Mouse (Mus musculus): ENCODE measurements around the gene Tsc2.

Gene Tsc2

DNA sequence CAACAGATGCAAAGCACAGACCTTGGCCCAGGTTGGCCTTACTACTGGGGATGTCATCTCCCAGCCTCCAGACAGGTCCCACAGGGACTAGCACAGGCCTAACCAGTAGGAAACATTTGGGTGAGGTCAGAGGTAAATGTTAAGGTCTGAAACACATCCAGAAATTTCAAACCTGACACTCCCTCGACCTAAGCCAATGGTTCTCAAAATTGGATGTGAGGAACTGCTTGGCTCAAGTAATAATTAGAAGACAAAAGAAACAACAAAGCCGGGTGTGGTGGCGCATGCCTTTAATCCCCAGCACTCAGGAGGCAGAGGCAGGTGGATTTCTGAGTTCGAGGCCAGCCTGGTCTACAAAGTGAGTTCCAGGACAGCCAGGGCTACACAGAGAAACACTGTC, 14.0 kb upstream of the Tsc2 start:
- no peak for DNase-seq

GRCm38 (mm10) chr17:24645916-24646315, 13.5 kb upstream of the Tsc2 start:
- peak; percentile 74 for DNase-seq

DNA sequence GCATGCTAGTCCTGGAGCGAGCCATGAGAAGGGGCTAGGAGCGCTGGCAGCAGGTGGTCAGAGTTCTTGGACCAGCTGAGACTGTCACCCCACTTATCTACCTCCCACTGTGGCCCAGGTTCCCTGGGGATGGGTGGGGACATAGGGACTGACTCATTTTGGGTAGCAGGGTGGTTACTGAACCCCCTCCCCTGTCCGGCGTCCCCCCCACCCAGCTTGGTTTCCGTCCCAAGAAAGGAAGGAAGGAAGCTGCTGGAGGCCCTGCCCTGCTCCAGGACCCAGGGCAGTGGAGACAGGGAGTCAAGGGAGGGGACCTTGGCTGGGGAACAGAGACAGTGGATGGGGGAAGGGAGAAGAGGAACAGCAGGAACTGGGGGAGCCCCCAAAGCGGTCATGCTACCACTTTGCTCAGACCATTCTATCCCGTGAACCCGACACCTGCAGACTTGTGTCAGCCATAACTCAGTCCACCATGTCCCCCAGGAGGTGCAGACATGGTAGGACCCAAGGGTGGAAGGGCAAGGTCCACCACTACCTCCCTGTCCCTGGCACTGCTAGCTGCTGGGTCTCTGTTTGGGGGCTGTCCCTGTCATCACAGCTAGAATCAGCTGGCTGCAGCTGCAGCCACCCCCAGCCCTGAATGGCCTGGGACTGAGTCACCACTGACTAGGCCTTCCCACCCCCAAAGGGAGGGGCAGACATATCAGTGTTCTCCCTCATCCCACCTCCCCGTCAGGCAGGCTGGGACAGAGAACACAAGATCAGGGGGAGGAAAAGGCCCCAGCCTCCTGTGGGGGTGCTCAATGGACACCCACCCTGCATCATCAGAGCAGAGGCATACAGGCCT, 12.7 kb upstream of the Tsc2 start:
- DNase-seq = peak; percentile 76

DNA sequence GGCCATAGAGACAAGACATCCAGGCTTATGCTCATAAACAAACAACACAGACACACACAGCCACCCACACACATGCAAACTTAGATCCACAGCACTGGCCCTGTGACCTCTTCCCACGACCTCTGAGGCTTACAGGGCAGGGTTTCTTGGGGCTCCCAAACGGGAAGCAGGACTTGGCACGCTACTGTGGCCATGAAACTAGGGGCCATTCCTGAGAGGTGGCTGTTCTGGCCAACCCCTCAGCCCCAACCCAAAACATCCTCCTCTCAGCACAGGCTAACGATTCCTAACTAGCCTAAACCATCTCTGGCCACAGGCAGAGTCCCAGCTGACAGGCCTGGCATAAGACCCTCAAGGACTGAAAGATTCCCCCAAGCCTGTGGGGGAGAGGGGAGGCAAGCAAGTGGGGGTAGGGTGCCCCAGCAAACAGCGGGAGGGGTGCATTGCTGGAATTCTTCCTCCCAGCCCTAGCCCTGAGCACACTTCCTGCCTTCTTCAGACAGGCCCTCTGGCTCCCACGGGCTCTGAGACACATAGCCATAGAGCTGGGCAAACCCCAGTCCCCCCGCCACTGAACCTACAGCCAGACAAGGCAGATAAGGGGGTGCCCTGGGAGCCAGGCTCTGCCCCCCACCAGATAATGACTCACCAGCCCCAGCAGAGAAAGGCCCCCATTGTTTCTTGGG, 11.7 kb upstream of the Tsc2 start:
- DNase-seq = peak; percentile 69

DNA sequence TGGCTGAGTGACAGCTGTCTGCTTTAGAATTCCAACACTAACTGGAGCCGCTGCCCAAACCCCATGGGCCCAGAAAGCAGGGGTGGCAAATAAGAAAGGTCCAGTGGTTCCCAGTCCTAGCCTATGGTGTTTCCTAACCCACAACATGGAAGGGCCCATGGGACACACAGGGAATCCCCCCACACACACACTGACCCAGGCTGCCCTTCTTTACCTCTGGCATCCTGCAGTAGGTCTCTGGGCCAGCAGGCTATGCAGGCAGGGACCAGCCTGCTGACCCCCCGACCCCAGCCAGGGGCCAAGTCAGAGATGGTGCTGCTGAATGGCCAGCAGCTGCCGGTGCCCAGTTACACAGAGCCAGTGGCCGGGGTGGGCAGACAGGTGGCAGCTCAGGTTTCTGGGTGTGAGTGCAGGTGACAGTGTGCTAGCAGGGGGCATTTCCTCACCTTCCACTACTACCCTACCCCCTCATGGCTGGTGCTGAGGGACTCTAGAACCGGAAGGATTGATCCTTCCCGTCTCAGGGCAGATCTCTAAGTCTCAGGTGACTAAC, 10.4 kb upstream of the Tsc2 start:
- DNase-seq = no peak

DNA sequence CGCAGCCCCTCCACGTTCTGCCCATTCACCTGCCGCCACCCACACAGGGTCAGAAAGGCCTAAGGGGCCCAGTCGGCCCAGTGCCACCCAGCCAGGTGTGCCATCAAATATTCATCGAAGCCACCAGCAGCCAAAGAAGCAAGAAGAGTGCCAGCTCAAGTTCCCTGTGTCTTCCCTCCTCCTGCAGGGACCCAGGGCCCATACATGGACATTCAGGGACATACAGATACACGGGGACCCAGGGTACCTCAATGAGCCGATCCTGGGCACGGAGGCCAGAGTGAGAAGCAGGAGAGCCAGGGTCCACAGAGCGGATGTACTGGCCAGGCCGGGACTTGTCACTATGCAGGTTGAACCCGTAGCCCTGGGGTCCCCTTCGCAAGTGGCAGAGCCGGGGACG, 9.5 kb upstream of the Tsc2 start:
- no peak for DNase-seq

- no peak for DNase-seq
Observed at GRCm38 (mm10) chr17:24640581-24640980, 8.2 kb upstream of the Tsc2 start.

DNA sequence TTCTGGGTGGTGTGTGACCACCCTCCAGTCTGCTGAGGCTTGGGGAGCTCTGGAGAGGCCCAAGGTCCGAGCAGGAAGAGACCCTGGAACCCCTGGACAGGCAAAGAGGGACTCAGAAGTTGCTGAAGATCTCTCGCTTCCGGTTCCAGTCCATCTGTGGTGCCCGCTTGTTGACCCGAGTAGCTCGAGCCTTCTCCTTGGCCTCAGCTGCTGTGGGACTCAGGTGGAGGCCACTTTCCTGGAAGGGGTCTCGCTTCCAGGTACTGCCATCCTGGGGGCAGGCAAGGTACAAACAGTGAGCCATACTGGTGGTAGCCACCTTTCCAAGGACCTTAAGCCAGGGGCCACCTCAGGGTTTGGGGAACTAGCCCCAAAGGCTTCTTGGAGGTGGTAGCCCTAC, 7.7 kb upstream of the Tsc2 start:
- DNase-seq = no peak

- DNase-seq = no peak
Observed at GRCm38 (mm10) chr17:24639571-24639988, 7.2 kb upstream of the Tsc2 start.

DNA sequence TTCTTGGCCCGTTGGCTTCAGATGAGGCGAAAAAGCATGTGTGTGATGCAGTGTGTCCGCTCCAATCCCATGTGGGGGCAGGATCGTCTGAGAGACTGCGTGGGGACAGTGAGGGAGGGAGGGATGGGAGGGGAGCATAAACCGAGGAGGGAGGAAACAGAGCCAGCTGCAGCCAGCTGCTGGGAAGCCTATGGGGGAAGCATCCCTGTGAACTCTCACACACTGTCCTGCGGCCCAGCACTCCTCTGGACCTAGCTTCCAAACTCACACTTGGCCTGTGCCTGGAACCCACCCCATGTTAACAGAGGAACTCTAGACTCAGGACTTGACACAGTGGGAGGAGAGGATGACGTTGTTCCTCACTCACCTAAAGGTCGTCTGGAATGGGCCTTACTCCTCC, 6.4 kb upstream of the Tsc2 start:
- DNase-seq = peak; percentile 88

GRCm38 (mm10) chr17:24638214-24638613, 5.8 kb upstream of the Tsc2 start:
- no peak for DNase-seq

DNA sequence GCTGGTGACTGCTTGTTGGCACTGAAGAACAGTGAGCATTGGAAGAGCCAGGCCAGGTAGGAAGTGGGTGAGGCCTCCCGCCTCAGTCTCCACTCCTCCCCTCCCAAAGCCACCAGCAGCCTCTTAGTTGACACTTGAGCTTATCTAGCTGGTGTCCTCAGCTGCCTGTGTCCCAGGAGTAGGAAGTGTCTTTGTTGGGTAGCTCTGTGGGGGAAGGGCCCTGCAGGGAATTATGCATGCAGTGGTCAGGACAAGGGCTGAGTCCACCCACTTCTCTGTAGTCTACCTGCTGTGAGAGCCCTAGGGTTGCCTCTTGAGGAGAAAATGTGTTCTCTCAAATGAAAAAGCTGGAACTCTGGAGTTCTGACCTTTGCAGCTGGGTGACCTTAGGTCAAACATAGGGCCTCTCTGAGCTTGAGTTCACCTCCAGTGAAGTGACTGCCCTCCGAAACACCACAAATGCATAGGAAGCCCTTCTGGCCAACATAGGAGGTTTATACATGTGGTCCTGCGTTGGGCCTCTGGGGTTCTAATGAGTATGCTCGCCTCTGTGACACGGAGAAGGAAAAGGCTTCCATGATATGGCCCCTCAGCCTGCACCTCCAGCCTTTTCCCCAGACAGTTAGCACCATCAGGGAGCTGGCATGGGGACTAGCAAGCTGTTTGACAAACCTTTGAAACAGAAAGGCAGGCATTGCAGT, 4.5 kb upstream of the Tsc2 start:
- DNase-seq = no peak

GRCm38 (mm10) chr17:24635694-24636093, 3.3 kb upstream of the Tsc2 start:
- no peak for DNase-seq

DNA sequence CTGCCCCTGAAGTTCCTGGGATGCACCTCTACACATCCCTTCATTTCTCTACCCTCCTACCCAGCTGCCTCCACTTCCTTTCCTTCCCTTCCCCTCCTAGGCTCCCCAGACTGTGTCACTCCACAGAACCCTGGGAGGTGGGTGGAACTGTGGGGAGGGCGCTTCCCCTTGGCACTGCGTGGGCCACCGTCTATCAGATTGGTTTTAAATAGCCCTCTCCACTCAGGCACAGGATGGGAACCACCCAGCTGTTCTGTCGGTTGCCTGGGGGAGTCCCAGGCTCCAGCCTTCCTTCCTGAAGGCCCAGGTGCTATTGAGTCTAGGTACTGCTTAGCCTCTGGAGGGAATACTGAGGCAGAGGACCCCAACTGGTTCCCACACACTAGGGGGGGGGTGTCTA, 2.6 kb upstream of the Tsc2 start:
- DNase-seq = peak; percentile 62

DNA sequence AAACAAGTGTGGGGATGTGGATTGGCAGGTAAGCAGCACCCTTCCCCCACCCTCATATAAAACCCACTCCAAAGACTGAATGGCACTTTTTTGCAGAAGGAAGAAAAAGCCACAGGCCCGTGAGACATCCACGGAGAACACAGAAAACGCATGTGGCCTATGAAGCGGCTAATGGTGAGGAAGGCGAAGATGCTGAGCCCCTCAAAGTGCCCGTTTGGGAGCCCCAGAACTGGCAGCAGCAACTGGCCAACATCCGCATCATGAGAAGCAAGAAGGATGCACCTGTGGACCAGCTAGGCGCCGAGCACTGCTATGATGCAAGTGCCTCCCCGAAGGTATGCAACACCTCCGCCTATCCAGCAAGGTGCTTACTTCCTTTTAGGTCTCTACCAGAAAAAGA, 1.4 kb upstream of the Tsc2 start:
- DNase-seq = no peak

DNA sequence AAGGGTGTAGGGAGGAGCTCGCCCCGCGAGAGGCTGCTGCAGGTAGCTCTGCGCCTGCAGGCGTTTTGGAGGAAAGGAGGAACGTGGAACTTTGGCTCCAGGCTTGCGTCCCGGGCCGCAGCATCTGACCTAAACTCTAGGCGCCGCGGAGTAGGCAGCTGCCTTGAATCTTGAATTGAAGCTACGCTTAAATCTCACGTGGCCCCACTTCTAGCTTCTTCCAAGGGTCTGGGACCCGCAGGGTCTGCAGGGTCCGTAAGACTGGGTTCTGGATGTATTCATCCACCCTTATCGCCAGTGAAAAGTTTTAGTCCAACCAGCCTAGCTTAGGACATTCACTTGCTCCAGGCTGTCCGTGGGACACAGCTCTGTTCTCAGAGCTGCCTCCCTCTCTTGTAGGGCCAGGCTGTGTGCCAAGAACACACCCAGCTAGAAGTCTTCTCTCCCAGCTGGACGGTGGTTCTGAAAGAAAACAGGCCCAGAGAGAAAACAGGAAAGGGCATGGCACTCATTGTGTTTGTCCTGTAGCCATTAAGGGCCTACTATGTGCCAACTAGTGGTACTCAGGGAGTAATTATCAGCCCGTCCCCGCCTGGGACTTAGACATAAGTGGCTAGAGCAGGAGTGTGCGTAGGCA, 501 bp upstream of the Tsc2 start:
- DNase-seq = peak; percentile 83

DNA sequence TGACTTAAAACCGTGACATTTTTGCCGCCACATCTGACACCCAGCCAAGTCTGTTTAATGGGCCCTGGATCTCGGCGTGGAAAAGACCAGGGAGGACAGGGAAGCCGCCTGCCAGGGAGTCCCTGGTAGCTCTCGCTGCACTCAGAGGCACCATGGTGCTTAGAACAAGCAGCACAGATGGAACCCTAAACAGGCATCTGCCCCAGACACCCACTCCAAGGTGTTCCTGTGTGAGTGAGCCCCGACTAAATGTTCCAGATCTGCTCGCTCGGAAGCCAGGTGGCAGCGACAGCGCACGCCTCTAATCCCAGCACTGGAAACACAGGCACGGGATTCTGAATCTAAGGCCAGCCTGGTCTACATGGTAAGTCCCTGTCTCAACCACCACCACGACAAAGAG, 2.4 kb downstream of the Tsc2 start:
- no peak for DNase-seq

DNA sequence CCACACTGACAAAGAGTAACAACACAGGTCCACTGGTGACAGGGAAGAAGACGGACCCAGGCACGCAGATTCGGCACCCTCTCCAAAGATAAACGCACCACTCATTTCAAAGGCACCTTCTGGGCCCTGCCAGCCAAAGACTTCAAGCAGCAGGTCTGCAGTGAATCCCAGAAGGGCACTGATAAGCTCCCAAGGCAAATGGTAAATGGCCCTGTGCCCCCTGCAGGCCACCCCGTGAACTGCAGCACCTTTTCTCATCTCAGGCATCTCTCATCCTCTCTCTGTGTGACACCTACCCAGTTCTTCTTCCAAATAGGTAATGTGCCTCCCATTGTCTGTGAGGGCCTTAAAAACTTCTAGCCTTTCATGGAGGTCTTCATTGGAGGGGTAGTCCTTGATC, 3.8 kb downstream of the Tsc2 start:
- peak; percentile 71 for DNase-seq

DNA sequence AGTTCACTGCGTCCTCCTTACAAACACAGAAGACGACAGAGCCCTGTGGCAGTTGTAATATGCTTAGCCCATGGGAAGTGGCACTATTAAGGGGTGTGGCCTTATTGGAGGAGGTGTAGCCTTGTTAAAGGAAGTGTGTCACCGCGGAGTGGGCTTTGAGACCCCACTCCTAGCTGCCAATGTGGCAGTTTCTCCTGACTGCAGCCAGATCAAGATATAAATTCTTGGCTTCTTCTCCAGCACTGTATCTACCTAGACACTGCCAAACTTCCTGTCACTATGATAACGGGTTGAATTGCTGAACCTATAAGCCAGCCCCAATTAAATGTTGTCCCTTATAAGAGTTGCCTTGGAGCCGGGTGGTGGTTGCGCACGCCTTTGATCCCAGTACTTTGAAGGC, 7.0 kb downstream of the Tsc2 start:
- DNase-seq = no peak

GRCm38 (mm10) chr17:24617561-24618194, 14.8 kb downstream of the Tsc2 start:
- DNase-seq = no peak

DNA sequence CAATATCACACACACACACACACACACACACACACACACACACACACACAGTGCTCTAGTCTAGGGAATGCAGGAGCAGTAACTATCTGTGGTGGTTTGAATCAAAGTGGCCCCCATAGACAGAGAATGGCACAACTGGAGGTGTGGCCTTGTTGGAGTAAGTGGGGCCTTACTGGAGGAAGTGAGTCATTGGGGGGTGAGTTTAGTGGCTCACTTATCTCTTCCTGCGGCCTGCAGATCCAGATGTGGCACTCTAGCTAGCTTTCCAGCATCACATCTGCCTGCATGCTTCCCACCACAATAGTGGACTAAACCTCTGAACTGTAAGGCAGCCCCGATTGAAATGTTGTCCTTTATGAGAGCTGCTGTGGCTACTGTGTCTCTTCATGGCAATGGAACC, 21.7 kb downstream of the Tsc2 start:
- no peak for DNase-seq

DNA sequence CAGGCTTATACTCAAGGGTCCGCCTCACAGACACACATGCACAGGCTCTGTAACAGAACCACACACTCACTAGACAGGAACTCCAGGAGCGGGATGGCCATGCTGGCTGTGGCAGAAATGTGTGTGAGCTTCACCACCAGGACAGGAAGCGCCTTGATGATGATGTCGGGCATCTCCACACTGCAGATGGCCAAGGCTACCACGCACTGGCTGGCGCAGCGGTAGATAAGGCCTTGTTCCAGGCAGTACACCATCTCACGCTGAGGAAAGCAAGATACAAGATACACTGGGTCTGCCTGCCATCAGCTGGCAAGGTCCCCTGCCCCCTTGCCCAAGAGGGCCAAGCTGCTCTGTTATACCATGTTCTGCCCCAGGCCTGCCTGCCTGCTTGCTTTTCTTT, 23.6 kb downstream of the Tsc2 start:
- no peak for DNase-seq

DNA sequence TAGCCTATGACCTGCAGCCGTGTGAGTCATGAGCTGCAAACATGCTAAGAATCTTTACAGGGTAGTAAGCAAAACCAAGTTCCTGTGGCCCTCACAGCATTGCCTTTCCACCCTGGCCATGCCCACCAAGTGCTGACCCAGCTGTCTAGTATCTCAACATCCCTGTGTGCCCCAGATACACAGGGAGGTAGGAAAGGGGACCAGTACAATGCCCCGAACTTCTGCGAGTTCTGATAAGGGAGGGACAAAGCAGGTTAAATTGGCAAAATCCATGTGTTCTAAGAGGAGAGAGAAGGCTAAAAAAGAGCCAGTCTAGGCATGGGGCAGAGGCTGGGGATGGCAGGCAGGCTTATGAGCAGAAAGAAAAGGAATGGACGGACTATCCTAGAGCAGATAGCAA, 24.1 kb downstream of the Tsc2 start:
- no peak for DNase-seq
